Mouse (Mus musculus): ENCODE measurements around the gene Prr3. TPM values are rescaled to one million over a fixed set of nuclear protein-coding genes. Genes with fewer than 3 reads are reported as not detected.

Gene Prr3
- total and polyA plus RNA-seq, 3 experiments, result 4.0 to 32.0 (median 5.5) TPM

- dilution Hi-C loops (cut with MboI; ENCODE audit: extremely low pct_ligation_motif_present, extremely low pct_unique_long_range_greater_than_20kb, low sequenced_read_pairs), result no loop called here
- H3K27me3 ChIP-seq (replicated peaks), result no peaks in the 10 kb centered on the region
- H3K4me2 ChIP-seq (ENCODE audit: insufficient read depth, low read depth, poor library complexity, severe bottlenecking), result no peak overlapping the region
- no peaks in the 10 kb centered on the region for H3K9me3 ChIP-seq (replicated peaks; ENCODE audit: low read length)
- DNase-seq (ENCODE audit: extremely low read depth), result no peak
- H3K79me2 ChIP-seq (replicated peaks; ENCODE audit: control insufficient read depth, extremely low read depth, insufficient read depth, poor library complexity, severe bottlenecking), result peaks cover 21% of the 10 kb centered on the region
- in situ Hi-C loops (cut with MboI; ENCODE audit: low pct_ligation_motif_present, low pct_unique_long_range_greater_than_20kb, low sequenced_read_pairs), result no loop called here
- H3K9ac ChIP-seq (ENCODE audit: insufficient read depth, low read depth), result no peak overlapping the region
- H3K4me3 ChIP-seq (replicated peaks in 1 of 3; ENCODE audit: low read depth in 2 of 3, low read length in 2 of 3, poor library complexity in 1 of 3), result no peak overlapping the region
- peaks cover 4 to 10% of the 10 kb centered on the region in 2 experiments; a peak in 2 of 4 replicates for H3K4me1 ChIP-seq (ENCODE audit: control insufficient read depth in 1 of 2, insufficient read depth in 2 of 2)
- TF ChIP-seq MEF2A (IDR thresholded peaks at IDR 0.05; ENCODE audit: borderline replicate concordance, low read depth, low read length) (no peak), EP300 (IDR thresholded peaks at IDR 0.05; ENCODE audit: low read length) (no peak), MAX (IDR thresholded peaks at IDR 0.05; ENCODE audit: low read length) (no peak), RCOR1 (conservative IDR thresholded peaks at IDR 0.05; ENCODE audit: low read depth, low read length) (no peak), SMC3 (IDR thresholded peaks at IDR 0.05; ENCODE audit: low read depth, low read length) (no peak), MXI1 (IDR thresholded peaks at IDR 0.05; ENCODE audit: low read depth, low read length) (no peak), TBP (conservative IDR thresholded peaks at IDR 0.05; ENCODE audit: low read depth, low read length) (no peak), IRF4 (IDR thresholded peaks at IDR 0.05; ENCODE audit: low read depth, low read length) (no peak), MAFK (IDR thresholded peaks at IDR 0.05; ENCODE audit: insufficient replicate concordance, low read length) (no peak), JUND (conservative IDR thresholded peaks at IDR 0.05; ENCODE audit: low read depth, low read length) (no peak), CHD1 (IDR thresholded peaks at IDR 0.05; ENCODE audit: low read depth, low read length) (no peak), ZC3H11A (IDR thresholded peaks at IDR 0.05; ENCODE audit: low read depth, low read length) (no peak), SIN3A (IDR thresholded peaks at IDR 0.05; ENCODE audit: low read length) (no peak), USF1 (IDR thresholded peaks at IDR 0.05; ENCODE audit: low read depth, low read length) (no peak), KAT2A (IDR thresholded peaks at IDR 0.05; ENCODE audit: insufficient replicate concordance, low read length) (no peak)
- no peak overlapping the region for H3K27ac ChIP-seq (ENCODE audit: insufficient read depth, low read depth)
- H3K36me3 ChIP-seq (replicated peaks in 1 of 2; ENCODE audit: control insufficient read depth in 1 of 2, insufficient read depth in 1 of 2, low read length in 1 of 2), result peaks cover 23 to 37% of the 10 kb centered on the region in 2 experiments
Measured at GRCm38 (mm10) chr17:35991781-35992180, 11.7 kb upstream of the Prr3 start.

- DNase-seq (ENCODE audit: extremely low read depth), result no peak
- H3K9ac ChIP-seq (ENCODE audit: insufficient read depth, low read depth), result no peak overlapping the region
- in situ Hi-C loops (cut with MboI; ENCODE audit: low pct_ligation_motif_present, low pct_unique_long_range_greater_than_20kb, low sequenced_read_pairs), result no loop called here
- dilution Hi-C loops (cut with MboI; ENCODE audit: extremely low pct_ligation_motif_present, extremely low pct_unique_long_range_greater_than_20kb, low sequenced_read_pairs), result no loop called here
- no peak overlapping the region for H3K4me2 ChIP-seq (ENCODE audit: insufficient read depth, low read depth, poor library complexity, severe bottlenecking)
- H3K79me2 ChIP-seq (replicated peaks; ENCODE audit: control insufficient read depth, extremely low read depth, insufficient read depth, poor library complexity, severe bottlenecking), result peaks cover 25% of the 10 kb centered on the region
- no peak overlapping the region for H3K4me3 ChIP-seq (replicated peaks in 1 of 3; ENCODE audit: low read depth in 2 of 3, low read length in 2 of 3, poor library complexity in 1 of 3)
- H3K36me3 ChIP-seq (replicated peaks in 1 of 2; ENCODE audit: control insufficient read depth in 1 of 2, insufficient read depth in 1 of 2, low read length in 1 of 2), result peaks cover 33 to 56% of the 10 kb centered on the region in 2 experiments
- H3K9me3 ChIP-seq (replicated peaks; ENCODE audit: low read length), result no peaks in the 10 kb centered on the region
- H3K27ac ChIP-seq (ENCODE audit: insufficient read depth, low read depth), result no peak overlapping the region
- H3K27me3 ChIP-seq (replicated peaks), result no peaks in the 10 kb centered on the region
- TF ChIP-seq BHLHE40 (IDR thresholded peaks at IDR 0.05; ENCODE audit: low read depth, low read length), result no peak
- no peak for TF ChIP-seq HCFC1 (IDR thresholded peaks at IDR 0.05; ENCODE audit: low read depth, low read length)
- TF ChIP-seq USF1 (IDR thresholded peaks at IDR 0.05; ENCODE audit: low read depth, low read length), result no peak
- TF ChIP-seq MAZ (IDR thresholded peaks at IDR 0.05; ENCODE audit: low read depth, low read length), result no peak
- no peak for TF ChIP-seq ETS1 (conservative IDR thresholded peaks at IDR 0.05; ENCODE audit: low read depth, low read length)
- TF ChIP-seq CHD2 (IDR thresholded peaks at IDR 0.05; ENCODE audit: low read length), result no peak
- no peak for TF ChIP-seq RAD21 (IDR thresholded peaks at IDR 0.05; ENCODE audit: low read depth, low read length)
- TF ChIP-seq NELFE (IDR thresholded peaks at IDR 0.05; ENCODE audit: low read depth, low read length), result no peak
- no peak for TF ChIP-seq CTCF (conservative IDR thresholded peaks at IDR 0.05 in 1 of 2, IDR thresholded peaks at IDR 0.05 in 1 of 2; ENCODE audit: low read depth in 2 of 2, low read length in 2 of 2)
- TF ChIP-seq CHD1 (IDR thresholded peaks at IDR 0.05; ENCODE audit: low read depth, low read length), result no peak
- TF ChIP-seq TCF12 (IDR thresholded peaks at IDR 0.05; ENCODE audit: low read depth, low read length), result no peak
- TF ChIP-seq IRF4 (IDR thresholded peaks at IDR 0.05; ENCODE audit: low read depth, low read length), result no peak
- TF ChIP-seq MAX (IDR thresholded peaks at IDR 0.05; ENCODE audit: low read length), result no peak
- TF ChIP-seq NRF1 (IDR thresholded peaks at IDR 0.05; ENCODE audit: low read depth, low read length), result no peak
- no peak for TF ChIP-seq TBP (conservative IDR thresholded peaks at IDR 0.05; ENCODE audit: low read depth, low read length)
- no peak for TF ChIP-seq KAT2A (IDR thresholded peaks at IDR 0.05; ENCODE audit: insufficient replicate concordance, low read length)
- TF ChIP-seq ZMIZ1 (IDR thresholded peaks at IDR 0.05; ENCODE audit: low read depth, low read length), result no peak
- TF ChIP-seq EP300 (IDR thresholded peaks at IDR 0.05; ENCODE audit: low read length), result no peak
- H3K4me1 ChIP-seq (ENCODE audit: control insufficient read depth in 1 of 2, insufficient read depth in 2 of 2), result peaks cover 3 to 20% of the 10 kb centered on the region in 2 experiments; a peak in 3 of 4 replicates
Measured at GRCm38 (mm10) chr17:35981776-35982175, 1.7 kb upstream of the Prr3 start.

All from CH12.LX (cell line).